Mouse (Mus musculus) myocyte (in vitro differentiated cells): ENCODE measurements around the gene Sfi1.
"Not testable (repeated sequence)": the region's sequence is repeated elsewhere in the genome, so short reads cannot be mapped to it uniquely, and the experiment has no call there.

ENCODE experiments used
- E2F4 ChIP-seq: IDR thresholded peaks from one replicate; pipeline ENCODE4 v1.6.1; 2011; ENCODE audit warnings: mild to moderate bottlenecking, control low read depth, moderate library complexity; ENCODE audit not compliant: insufficient read depth
- POLR2A ChIP-seq: IDR thresholded peaks from one replicate; pipeline ENCODE4 v1.6.1; 2011; ENCODE audit warnings: low read depth, mild to moderate bottlenecking, control low read depth, moderate library complexity; ENCODE audit not compliant: insufficient read length

- TF ChIP-seq E2F4, POLR2A: not testable (repeated sequence)
Measured at GRCm38 (mm10) chr11:3129852-3130251, 63.4 kb downstream of the Sfi1 start.
